Mouse (Mus musculus): ENCODE results near the gene Nlrp9a. TPM values are rescaled to one million over a fixed set of nuclear protein-coding genes. Genes with fewer than 3 reads are reported as not detected.

The Nlrp9a gene
- not detected for total RNA-seq (2023)

DNA sequence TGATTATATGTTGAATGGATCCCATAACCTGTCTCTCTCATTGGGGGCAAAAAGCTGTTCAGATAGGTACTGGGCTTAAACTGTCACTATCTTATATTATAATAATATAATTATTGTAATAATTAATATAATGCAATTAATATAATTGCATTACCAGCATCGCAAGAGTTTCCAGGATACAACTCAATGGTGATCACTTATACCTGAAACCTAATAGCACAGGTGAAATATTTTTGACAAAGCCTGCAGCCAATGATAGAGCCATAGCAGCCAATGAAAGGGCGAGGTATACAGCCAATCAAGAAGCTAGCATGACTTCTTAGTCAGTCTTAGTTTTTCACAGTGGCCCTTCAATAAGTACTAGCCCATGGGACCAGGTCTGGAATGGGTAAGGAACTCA is at the start of gene Nlrp9a:
TSS of gene Nlrp9a (plus strand) at position 301 of the 400 bp plus-strand sequence.

DNA sequence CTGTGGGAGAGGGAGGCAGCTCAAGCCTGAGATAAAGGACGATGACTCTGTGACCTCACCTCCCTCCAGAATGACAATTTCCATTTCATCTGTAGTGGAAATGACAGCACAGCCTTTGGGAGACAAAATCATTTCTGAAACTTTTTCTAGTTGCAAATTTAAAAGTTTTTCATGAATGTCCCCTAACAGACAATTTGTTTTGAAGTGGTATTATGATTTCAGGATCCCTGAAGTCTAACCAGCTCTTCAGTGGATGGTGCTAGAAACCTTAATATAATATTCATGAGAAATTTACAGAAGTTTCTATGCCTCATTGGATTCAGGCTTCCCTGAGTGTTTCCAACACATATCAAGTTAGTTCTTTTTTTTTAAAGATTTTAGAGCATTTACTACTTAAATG is 83.5 kb downstream of the Nlrp9a start, which contains the start of gene Vmn1r185:
TSS of gene Vmn1r185 (minus strand) at position 101 of the 400 bp plus-strand sequence.

Other genes starting within 250 kb of the Nlrp9a start
- gene Cyp2a4, start 227.9 kb upstream of the Nlrp9a start, total RNA-seq (2023): not detected
- gene Nlrp9c, start 131.3 kb upstream of the Nlrp9a start, total RNA-seq (2023): not detected
- not detected for gene Nlrp4a, start 99.9 kb upstream of the Nlrp9a start, total RNA-seq (2023)
- not detected for gene Vmn1r185, start 83.4 kb downstream of the Nlrp9a start, total RNA-seq (2023)
- gene Cyp2b23, start 151.4 kb downstream of the Nlrp9a start, total RNA-seq (2023): not detected
- gene Cyp2b19, start 222.1 kb downstream of the Nlrp9a start, total RNA-seq (2023): not detected

Data from monocyte, adult 59 days (primary cell).